Mouse (Mus musculus): ENCODE data around the gene Nck2.

Nck2 gene

DNA sequence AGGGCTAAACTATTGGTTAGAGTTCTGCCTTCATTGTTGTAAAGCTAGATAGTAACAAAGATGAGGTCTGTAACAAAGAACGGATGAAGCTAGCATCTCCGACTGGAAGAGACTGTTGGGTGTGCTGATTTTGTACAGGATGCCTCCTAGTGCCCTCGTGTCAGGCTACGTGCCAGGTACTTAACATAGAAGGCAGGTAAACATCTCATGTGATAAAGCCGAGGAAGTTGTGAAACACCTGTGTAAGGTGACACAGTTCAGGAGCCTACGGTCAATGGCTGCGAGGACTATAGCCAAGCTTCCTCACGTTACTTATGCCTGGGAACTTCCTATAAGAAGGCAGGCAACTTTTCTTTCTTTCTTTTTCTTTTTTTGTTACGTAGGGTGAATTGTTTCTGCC is at the start of gene Nck2:
TSS of gene Nck2 (plus strand) at position 49 of the 400 bp plus-strand sequence.
- no peak for DNase-seq

DNA sequence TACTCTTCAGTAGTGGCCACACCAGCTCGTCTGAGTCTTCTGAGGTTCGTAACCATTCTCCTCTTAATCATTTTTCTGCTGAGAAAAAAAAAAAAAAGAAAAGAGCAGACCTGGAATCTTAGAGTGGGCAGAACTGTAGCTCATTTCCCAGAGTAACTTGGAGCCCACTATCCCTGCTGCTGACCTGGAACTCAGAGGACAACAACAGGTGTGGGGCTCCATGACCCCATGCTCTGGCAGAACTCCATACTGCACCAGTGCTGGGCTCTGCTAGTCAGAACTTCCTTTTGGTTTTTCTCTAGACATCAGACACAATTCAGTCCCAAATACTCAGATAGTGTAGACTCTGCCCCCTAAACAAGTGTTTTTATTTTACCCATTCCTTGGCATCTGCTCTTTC is 49.3 kb upstream of the Nck2 start:
- DNase-seq: no peak

DNA sequence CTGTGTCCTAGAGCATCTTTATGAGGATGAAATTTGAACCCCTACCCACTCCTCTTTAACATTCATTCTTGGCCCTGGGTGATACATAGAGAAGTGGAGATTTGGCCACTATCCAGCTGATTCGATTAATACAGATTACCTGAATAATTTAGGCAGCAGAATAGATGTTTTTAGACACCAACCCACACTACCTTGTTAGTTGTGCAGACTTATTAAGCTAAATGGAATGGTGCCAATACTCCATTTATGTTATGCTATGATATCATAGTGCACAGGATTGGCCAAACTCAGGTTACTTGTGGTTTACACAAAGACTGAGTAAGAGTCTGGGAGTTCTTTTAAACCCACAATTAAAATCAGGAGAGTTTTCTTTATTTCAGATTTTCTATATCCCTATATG is 48.6 kb upstream of the Nck2 start:
- DNase-seq: no peak

DNA sequence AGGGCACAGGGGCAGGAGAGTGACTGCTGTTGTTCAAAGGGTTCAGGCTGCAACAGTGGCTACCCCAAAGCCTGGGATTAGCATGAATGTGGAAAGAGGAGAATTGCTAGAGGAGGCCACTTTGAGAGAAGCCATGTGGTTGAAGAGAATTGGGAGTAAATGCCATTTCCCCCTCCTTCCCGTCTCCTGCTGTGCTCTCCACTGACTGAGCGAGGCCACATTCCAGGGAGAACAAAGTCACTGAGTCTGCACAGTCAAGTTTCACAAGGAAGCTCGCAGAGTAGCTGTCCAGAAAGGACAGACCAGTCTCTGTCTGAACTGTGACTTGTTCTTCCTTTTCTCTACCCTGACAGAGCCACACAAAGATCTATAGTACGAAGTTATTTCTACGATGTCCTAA is 47.9 kb upstream of the Nck2 start:
- DNase-seq: no peak

DNA sequence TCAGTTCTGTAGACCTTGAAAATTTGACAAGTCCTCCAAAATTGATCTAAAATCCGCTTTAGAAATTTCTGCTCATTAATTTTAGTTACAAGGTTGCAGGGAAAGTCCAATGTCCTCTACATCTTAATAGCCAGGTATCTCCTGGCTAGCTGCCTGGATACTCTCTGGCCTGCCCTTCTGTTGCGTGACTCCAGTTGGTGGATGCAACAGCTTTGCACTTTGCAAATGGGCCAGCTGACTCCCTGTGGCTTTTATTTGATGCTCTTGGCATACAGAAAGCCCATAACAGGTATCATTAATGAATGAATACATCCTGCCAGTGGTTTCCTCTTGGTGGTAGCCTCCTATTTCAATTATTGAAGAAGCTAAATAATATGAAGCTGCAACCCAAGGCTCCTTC is 47.3 kb upstream of the Nck2 start:
- DNase-seq: no peak

DNA sequence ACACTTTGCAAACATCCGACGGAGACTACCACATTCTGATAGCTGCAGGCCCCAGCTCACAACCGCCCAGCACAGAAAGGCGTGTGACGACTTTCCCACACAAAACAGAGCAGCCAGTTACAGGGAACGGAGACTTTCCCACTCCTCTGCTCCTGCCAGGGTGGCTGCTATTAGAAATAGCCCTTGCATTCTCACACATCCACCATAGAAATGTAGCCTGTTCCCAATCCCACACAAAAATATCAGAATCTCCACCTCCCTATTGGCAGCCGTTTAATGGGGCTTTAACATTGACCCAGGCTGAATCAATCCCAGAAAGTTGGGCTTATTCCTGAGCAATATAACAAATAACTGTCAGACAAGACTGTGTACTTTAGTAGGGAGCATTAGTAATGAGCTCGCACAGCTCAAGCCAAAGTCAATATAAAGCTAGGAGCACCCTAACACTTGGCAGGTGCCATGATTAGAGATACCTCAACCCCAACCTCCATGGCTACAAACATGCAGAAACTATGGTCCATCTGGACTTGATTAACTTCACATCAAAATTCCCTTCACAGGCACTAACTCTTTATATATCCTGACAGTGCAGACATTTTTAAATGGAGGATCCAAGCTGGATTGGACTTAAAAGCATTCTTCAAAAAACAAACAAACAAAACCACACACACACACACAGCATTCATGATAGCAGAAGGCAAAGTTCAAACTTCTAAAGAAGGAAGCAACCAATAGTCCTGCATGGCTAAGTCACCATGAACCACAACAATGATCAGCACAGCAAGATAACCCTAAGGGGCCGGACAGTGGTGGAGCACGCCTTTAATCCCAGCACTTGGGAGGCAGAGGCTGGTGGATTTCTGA is 45.4 kb upstream of the Nck2 start:
- DNase-seq: no peak

DNA sequence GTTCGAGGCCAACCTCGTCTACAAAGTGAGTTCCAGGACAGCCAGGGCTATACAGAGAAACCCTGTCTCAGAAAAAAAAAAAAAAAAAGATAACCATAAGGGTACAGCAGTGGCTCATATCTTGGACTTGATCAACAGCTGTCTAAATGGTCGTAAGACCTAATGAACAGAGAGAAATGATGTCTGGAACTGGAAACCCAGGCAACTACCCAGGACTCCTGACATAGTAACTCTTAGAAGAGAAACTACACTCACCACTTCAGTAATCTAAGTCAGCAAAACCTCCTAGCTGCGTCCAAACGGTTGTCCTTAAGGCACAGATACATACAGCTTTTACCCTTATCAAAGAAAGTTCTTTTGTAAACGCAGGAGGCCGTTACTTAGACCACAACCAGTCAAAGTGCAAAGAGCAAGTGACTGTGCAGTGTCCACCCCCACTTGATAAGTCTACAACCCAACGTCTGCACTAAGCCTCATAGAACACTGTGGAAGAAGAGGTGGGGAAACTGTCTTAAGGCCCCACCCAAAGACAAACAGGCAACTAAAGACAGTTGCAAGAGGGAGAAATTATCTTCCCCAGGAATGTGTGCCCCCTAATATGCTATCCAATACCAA is 44.7 kb upstream of the Nck2 start:
- no peak for DNase-seq

DNA sequence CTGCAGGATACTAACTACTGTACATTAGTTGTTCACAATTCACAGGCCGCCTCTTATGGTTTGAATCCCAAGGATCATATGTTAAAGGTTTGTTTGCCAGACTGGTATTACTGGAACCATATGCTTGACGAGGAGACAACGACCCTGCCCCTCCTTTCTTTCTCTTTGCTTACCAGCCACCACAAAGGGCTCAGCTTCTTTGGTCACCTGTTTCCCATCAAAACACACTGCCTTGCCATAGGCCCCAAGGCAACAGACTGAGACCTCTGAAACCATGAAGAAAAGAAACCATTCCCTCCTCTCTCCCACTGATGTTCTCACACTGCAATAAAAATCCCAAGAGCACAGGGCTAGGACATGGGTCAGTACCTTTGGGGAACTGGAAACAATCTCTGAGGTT is 43.7 kb upstream of the Nck2 start:
- DNase-seq: no peak

DNA sequence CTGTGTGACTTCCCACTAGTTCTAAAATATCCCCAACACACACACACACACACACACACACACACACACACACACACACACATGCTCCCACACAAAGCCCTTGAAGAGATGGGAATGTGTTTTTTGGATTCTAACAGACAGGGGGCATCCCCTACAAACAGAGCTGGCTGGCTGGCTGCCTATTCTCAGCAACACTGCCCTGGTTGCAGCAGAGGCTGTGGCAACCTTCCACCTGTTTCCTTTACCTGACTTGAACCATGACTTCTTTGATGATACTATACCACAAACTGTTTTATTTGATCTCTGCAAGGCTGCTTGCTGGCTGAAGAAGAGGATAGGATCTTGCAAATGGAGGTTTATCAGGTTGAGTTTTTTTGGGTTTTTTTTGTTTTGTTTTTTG is 41.0 kb upstream of the Nck2 start:
- no peak for DNase-seq

DNA sequence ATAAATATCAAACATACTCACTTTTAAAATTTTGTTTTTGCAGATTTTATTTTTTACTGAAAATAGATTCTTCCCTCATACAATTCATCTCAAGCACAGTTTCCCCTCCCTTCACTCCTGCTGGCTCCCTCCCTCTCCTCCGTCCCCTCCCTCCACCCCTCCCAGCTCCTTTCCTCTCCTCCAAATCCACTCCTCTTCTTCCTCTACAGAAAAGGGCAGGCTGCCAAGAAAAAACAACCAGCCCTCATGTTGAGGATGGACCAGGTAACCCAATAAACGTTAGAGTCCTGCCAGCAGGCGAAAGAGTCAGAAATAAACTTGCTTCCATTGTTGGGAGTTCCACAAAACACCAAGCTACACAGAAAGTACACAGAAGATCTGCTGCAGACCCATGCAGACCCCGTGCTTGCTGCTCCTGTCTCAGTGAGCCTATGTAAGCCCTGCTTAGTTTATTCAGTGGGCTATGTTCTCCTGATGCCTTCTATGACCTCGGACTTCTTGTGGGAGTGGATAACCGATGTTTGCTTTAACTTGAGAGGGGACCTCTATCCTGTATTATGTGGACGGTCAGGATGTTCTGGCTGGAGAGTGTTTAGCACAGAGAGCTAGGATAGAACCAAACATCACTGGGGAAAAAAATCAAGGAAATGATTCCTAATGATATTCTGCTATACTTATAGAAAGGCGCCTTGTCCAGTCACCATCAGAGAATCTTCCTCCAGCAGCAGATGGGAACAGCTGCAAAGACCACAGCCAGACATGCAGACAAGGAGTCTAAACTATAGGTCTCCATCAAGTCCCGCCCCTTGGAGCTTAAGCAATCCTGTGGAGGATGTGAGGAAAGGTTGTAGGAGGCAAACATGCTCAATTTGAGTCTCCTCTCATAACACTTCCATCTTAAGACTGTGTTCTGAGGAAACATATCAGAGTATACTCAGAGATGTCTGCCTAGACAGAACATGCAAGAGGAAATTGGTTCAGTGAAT is 39.4 kb upstream of the Nck2 start:
- DNase-seq: no peak

DNA sequence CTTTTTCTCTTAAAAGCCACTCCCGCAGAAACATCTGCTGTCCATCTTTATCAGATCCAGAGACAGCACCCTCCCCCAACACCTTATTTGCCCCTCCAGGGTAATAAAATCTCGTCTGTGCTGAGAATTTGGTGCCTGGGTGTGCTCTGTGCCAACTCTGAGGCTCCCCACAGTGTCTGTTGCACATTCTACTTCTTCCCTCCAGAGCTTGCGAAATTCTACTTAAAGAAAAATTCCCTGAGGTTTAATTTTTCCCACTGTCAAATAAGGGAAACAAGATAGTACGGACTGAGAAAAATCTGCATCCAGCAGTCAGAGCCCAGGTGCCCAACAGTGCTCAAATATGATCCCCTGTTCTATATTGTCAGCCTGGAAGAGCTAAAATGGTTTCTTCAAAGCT is 35.4 kb upstream of the Nck2 start:
- no peak for DNase-seq

DNA sequence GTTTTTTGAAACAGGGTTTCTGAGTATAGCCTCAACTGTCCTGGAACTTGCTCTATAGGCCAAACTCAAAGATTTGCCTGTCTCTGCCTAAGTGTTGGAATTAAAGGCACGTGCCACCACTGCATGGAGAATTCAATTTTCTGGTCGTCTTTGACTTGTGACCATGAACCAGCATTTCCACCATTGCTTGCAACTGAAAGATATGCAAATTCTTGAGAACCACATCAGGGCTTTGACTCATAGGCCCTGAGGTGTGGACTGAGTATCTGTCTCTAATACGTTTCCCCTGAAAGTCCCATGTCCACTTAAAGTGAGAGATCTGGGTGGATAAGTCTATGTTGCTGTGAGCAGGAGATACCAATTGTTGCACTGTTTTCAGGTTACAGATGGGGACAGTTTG is 31.6 kb upstream of the Nck2 start:
- DNase-seq: no peak

DNA sequence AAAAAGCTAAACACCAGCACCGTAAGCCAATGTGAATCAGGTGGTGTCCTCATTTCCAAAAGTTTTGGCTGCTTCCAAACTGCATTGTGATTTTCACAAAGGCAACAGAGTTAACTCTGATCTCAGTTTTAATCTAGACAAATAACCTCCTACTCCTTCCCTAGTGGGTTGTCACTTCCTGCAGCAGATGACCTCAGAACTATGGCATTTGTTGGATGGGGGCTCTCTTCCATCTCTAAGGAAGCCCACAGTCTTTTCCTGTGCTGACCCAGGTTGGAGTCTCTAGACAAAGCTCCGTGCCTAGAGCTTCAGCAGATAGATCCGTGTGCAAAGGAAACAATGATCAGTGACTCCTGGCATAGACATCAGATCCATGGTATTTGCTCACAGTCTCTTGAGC is 31.1 kb upstream of the Nck2 start:
- DNase-seq: no peak

DNA sequence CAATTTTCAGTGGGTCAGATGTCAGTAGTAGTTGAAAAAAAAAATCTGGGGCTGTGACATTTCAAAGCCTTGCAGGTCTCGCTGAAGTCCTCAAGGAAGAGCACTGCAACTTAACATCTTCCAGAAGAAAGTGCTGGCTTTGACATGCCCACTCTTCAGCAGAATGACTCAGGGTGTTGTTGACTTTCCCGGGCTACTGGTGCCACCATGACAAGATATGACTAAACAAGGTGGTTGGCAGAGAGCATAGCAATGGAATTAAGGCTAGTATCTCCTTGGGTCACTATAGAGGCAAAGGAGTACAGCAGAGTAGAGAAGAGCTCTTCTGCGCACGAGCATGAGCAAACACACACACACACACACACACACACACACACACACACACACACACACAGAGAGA is 30.6 kb upstream of the Nck2 start:
- no peak for DNase-seq

DNA sequence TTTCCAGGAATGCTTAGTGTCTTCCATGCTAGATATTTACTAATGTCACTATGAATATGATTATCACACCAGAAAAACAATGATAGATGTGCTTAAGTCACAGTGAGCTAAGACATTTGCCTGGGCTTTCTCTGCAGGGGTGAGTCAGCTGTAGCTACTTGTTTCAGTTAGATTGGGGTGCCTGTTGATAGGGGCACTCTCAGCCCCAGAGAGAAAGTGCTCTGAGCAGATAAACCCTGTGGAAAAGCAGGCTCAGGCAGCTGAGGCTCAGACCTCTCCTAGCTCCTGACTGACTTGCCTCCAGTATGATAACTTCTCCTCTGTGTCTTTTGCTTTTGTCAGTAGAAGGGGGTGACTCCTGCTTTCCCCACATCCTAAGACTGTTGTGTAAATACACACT is 30.2 kb upstream of the Nck2 start:
- no peak for DNase-seq

DNA sequence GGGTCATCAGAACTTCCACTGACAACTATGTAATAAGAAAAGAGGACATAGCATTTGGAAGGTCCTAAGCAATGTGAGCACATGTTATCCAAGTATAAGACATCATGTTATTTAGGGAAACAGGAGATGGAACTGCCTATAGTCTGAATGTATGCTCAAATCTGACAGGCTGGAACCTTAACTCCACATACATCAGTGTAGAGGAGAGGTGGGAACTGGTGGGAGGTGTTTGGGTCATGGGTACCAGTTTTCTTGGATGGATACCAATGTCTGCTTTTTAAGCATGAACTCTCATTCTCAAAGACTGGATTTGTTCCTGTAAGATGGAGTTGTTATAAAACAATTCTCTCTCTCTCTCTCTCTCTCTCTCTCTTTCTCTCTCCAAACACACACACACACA is 29.4 kb upstream of the Nck2 start:
- no peak for DNase-seq

DNA sequence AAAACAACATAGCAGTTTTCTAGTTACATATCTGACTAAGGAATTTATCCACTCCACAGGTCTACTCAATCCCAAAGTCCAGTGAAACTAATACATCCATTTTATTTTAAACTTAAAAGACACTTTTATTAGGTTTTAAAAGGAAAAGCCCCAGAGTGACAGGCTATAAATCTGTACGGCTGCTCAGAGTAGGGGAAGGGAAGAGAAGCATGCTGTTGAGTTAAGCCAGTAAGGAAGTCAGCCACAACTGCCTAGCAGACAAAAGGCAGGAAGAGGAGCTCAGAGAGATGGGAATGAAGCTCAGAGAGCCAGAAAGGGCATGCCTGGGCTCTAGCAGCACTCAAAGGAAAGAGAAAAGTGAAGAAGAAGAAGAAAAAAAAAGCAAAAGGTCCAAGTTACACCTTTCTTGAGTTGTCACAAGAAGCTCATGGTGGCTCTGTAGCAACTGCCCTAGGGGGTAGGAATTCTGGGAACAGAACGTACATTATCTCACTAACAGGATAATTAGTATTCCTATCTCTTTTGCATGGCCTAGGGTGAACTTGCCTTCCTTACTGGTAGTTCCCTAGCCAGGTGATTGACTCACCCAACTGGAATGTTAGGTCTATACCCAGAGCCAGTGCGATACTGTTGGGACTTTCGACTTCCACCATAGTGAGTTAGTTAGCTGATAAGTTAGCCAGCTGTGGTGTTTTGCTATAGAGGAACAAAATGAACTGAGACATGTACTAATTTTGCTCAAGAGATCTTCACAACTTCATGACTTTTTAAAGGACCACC is 21.2 kb upstream of the Nck2 start:
- no peak for DNase-seq

DNA sequence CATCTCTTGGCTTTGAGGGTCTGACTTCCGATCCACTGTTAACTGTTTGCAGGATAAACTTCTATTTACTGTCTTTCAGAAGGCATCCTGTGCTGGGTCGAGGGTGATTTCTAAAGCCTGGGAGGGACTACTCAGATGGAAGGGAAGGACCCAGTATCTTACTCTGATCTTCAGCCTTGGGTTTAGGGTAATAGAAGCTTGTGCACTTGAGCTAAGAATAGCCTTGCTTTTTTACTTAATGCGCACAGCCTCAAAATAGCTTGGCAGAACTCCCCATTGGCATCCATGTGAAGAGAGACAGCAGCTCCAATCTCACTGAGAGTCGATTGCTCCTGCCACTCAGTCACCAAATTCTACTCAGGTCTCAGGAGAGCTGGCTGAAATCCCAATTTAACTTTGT is 17.9 kb upstream of the Nck2 start:
- no peak for DNase-seq

DNA sequence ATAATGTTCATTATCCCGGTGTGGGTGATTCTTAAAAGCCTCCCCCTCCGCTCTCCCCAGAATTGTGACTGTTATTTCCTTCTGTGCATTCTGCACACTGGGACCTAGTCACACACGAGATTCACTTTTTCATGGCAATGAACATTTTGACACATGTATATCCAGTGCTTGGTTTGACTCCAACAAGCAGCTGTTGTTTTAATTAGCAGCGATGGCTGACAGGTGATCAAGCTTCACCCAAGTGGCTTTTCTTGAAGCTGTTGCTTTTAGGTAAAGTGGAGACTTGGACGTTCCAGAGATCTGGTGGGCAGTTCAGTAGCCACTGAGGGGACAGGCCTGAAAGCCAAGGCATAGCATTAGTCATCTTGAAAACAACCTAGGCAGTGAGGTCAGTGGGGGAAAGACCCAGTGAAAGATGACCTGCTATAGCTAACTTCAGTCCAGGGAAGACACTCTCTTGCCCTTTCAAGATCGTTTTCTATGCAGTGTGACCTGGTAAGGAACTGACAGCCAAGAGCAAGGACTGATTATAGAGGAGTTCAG is 17.3 kb upstream of the Nck2 start:
- DNase-seq: no peak

DNA sequence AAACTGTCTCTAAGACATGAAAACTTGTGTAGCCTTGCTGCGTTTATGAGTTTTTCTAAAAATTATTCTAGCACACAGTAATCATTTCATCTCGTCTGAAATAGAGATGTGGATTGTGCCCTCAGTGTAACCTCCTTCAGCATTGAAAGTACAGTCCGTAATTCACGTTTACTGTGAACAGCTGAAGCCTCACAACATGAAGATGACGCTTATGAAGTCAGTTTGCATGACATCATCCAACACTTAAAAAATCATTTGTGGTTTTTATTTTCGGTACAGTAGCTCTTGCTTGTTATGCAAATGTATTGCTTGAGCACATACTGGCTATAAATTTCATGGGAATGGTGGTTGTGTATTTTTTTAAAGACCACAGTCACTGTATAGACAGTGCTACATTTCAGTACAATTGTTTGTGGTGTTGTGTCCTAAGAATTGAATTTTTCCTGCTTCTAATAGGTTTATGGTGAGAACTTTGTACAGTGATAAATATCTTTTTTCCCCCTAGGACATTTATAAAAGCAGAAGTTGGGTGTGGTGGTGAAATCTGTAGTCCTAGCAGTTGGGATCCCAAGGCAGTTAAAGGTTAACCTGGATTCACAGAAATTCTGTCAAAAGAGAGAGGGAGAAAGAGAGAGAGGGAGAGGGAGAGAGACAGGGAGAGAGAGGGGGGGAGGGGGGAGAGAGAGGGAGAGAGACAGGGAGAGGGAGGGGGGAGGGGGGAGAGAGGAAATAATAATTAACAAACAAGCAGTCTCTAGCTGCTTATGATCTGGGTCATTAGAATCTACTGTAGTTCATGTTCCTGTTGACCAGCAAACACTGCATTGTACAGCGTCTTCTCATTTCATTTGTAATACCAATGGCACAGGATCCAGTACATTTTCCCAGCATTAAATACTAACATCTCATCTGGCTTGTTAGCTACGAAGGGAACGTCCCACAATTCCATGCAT is 14.2 kb upstream of the Nck2 start:
- no peak for DNase-seq

DNA sequence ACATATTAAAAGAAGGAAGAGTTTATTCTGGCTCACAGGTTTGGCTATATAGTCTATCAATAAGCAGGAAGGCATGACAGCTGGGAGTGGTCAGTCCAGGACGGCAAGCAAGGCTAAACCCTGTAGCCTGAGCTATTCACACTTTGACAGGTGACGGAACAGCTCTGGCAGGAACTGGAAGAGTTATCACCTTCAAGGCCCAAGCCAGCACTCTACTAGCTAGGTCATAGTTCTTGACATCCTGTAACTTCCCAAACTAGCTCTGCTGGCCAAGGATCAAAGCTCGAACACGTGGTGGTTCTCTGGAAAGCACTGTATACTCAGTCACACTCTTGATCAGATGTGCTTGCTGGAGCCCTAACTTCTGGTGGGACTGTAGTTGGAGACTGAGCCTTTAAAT is 10.5 kb upstream of the Nck2 start:
- DNase-seq: no peak
